Mouse (Mus musculus) limb, embryonic 15.5 days (tissue): Measurements from ENCODE around the gene Rnaset2b. TPM values are rescaled to one million over a fixed set of nuclear protein-coding genes. Genes with fewer than 3 reads are reported as not detected.
"Not testable (repeated sequence)": the region's sequence is repeated elsewhere in the genome, so short reads cannot be mapped to it uniquely, and the experiment has no call there.

ENCODE experiments used
- ATAC-seq: fragments of 200-750 bp; cut with Nextera tagmentation; 2 replicates; pipeline ENCODE4 v1.8.0; 2017; ENCODE audit warnings: low read depth, moderate TSS enrichment; ENCODE audit not compliant: insufficient number of reproducible peaks, low FRiP score, low TSS enrichment
- H3K27ac ChIP-seq: fragments of 300-500 bp; sonication (generic); 2 replicates; pipeline ENCODE4 v1.5.1; 2015; ENCODE audit warnings: moderate library complexity, mild to moderate bottlenecking, inconsistent platforms
- H3K27me3 ChIP-seq: fragments of 300-500 bp; sonication (generic); 2 replicates; pipeline ENCODE4 v1.6.1; 2015; ENCODE audit warnings: inconsistent platforms
- H3K36me3 ChIP-seq: fragments of 300-500 bp; sonication (generic); 2 replicates; pipeline ENCODE4 v1.6.1; 2015; ENCODE audit warnings: inconsistent platforms
- H3K4me1 ChIP-seq: fragments of 300-500 bp; sonication (generic); 2 replicates; pipeline ENCODE4 v1.6.1; 2015; ENCODE audit warnings: inconsistent platforms
- H3K4me2 ChIP-seq: fragments of 300-500 bp; sonication (generic); 2 replicates; pipeline ENCODE4 v1.6.1; 2015; ENCODE audit warnings: mild to moderate bottlenecking, inconsistent platforms
- H3K4me3 ChIP-seq: fragments of 300-500 bp; sonication (generic); 2 replicates; pipeline ENCODE4 v1.5.1; 2015; ENCODE audit warnings: mild to moderate bottlenecking, inconsistent platforms
- H3K9ac ChIP-seq: fragments of 300-500 bp; sonication (generic); 2 replicates; pipeline ENCODE4 v1.6.1; 2015; ENCODE audit warnings: inconsistent platforms
- H3K9me3 ChIP-seq: fragments of 300-500 bp; sonication (generic); 2 replicates; pipeline ENCODE4 v1.6.1; 2016; ENCODE audit warnings: inconsistent platforms
- WGBS: fragments of 180-500 bp; shearing (Covaris S2); methylation state at CpG from one replicate; pipeline ENCODE4 v1.1.7; 2015; 5-methylcytosine and 5-hydroxymethylcytosine counted together
- polyA plus RNA-seq: library from polyadenylated mRNA; unstranded; fragments of >200 nt; fragmentation: Nextera tagmentation; extraction: Ambion mirVana; gene quantifications from 2 replicates; pipeline ENCODE4 v1.2.1, GENCODE M21; 2015

Gene Rnaset2b
- polyA plus RNA-seq = 171 and 190 TPM in 2 replicates

GRCm38 (mm10) chr17:6970334-6970733 is at the start of gene Rnaset2b:
Gene Rnaset2b (plus strand): TSS chr17:6970634.
- H3K27ac ChIP-seq, H3K27me3 ChIP-seq, H3K9me3 ChIP-seq, H3K4me1 ChIP-seq, H3K4me2 ChIP-seq, H3K36me3 ChIP-seq, ATAC-seq, H3K4me3 ChIP-seq, H3K9ac ChIP-seq: not testable (repeated sequence)
- 100% methylated on average over 1 of the region's 8 CpGs for WGBS

DNA sequence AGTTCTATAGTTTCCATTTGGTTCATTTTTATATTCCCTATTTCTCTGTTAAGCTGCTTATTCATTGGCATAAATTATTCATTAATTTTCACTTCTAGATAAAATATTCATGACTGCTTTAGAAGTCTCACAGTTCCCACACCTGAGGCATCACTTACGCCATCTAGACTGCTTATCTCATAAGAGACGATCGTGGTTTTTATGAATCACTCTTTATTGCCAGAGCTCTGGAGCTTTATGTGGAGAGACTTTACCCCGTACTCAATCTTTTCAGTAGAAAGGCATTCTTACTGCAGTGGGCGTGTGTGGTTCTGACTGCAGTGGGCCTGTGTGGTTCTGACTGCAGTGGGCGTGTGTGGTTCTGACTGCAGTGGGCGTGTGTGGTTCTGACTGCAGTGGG is 38.8 kb upstream of the Rnaset2b start:
- not testable (repeated sequence) for H3K9me3 ChIP-seq, H3K9ac ChIP-seq, H3K4me1 ChIP-seq, H3K27me3 ChIP-seq, H3K4me3 ChIP-seq, ATAC-seq, H3K36me3 ChIP-seq, H3K4me2 ChIP-seq, H3K27ac ChIP-seq
- 91% methylated on average over 7 of the region's 7 CpGs for WGBS

- not testable (repeated sequence) for H3K4me2 ChIP-seq, H3K36me3 ChIP-seq, H3K9ac ChIP-seq, H3K27ac ChIP-seq, H3K9me3 ChIP-seq, H3K4me1 ChIP-seq, H3K4me3 ChIP-seq, ATAC-seq, H3K27me3 ChIP-seq
- WGBS = no CpG with 5 or more reads among the region's 4 CpGs
Observed at GRCm38 (mm10) chr17:6942560-6942959, 27.9 kb upstream of the Rnaset2b start.

DNA sequence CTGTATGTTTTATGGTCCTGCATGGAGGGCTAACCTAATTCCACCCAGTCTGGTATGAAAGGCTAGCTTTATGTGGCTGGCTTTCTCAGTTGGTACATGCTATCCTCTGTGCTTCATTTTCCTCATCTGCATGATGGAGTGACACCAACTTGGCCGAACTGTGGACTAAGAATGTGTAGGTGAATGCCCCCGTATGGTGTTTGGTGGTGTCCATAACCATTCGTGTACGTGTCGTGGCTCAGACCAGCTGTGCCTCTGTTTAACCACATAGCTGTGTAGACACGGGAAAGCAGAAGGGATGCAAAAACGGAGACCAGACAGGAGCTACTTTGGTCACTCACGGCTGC is 22.8 kb upstream of the Rnaset2b start:
- not testable (repeated sequence) for H3K27me3 ChIP-seq, H3K36me3 ChIP-seq, H3K9me3 ChIP-seq, H3K4me1 ChIP-seq, H3K9ac ChIP-seq, ATAC-seq, H3K27ac ChIP-seq
- H3K4me3 ChIP-seq = peak overlapping the region; percentile 57
- no CpG with 5 or more reads among the region's 8 CpGs for WGBS
- peak overlapping the region; percentile 53 for H3K4me2 ChIP-seq

DNA sequence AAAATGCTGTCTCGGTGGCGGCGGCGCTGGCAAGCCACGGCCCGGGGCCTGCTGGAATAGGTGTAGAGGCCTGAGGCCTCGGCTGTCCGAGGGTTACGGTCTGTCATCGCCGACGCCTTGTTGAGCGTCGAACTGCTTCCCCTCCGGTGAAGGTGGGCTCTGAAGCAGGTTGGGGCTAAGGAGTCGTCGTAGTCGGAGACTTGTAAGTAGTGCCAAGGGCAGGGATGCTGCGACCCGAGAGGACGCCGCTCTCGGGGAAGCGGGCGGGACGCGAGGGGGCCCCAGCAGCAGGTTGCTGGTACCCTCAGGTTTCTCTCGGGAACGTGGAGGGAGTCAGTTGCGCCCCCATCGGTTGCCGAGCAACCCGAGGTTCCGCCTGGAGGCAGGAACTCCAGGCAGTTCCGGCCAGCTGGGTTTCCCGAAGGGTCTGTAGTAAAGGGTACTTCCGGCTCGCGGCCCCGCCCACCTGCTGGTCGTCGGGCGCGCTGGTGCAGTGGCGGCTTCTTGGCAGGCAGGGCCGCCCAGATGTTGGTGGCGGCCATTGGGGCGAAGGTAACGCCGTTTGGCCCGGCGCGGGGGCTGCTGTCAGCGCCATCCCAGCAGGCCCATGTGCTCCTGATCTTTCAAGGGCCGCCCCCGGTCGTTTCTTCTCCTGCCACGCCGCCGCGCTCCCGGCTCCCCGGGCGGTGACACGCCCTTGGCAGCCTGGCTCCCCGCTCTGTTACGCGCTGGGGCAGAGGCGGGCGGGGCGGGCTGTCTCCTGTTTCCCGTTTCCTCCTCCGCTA is 22.3 kb upstream of the Rnaset2b start, which contains the start of gene Rsph3b:
Rsph3b (minus strand) TSS at position 699 of the 785 bp plus-strand sequence.
- H3K4me2 ChIP-seq = peak within 1 kb of the TSS; percentile 53
- peak within 1 kb of the TSS; percentile 93 for H3K27ac ChIP-seq
- not testable (repeated sequence) for H3K9me3 ChIP-seq, H3K36me3 ChIP-seq, H3K4me1 ChIP-seq, H3K27me3 ChIP-seq
- WGBS = 1% methylated on average over 72 of the region's 73 CpGs
- H3K4me3 ChIP-seq = peak within 1 kb of the TSS; percentile 57
- peak; percentile 96 for ATAC-seq
- peak within 1 kb of the TSS; percentile 39 for H3K9ac ChIP-seq

- H3K36me3 ChIP-seq, H3K27me3 ChIP-seq, ATAC-seq, H3K4me1 ChIP-seq, H3K9me3 ChIP-seq: not testable (repeated sequence)
- H3K4me2 ChIP-seq = peak overlapping the region; percentile 53
- H3K9ac ChIP-seq = peak overlapping the region; percentile 39; the same call in 1 of the 2 replicates
- peak overlapping the region; percentile 57 for H3K4me3 ChIP-seq
- WGBS = 3% methylated on average over 9 of the region's 9 CpGs
- H3K27ac ChIP-seq = peak overlapping the region; percentile 93
Observed at GRCm38 (mm10) chr17:6948769-6949228, 21.6 kb upstream of the Rnaset2b start.

DNA sequence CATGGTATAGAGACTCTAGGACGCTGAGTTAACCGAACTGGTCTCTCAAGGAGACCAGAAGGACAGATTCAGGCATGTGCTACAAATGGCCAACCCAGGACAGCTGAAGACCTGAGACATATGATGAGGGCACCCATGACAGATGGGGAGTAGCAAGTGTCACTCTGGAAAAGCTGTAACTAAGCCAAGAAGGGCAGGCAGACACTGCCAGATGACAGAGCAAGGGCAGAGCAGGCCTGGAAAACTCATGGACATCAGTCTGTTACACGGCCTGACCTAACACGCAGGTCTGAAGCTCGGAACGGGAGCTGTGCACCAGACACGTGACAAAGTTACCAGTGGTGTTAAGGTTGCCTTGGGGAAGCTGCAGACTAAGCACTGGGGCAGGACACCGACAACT is 11.6 kb upstream of the Rnaset2b start:
- ATAC-seq, H3K36me3 ChIP-seq, H3K4me3 ChIP-seq, H3K27me3 ChIP-seq, H3K4me1 ChIP-seq, H3K9ac ChIP-seq, H3K9me3 ChIP-seq, H3K4me2 ChIP-seq, H3K27ac ChIP-seq: not testable (repeated sequence)
- WGBS = 79% methylated on average over 6 of the region's 8 CpGs

DNA sequence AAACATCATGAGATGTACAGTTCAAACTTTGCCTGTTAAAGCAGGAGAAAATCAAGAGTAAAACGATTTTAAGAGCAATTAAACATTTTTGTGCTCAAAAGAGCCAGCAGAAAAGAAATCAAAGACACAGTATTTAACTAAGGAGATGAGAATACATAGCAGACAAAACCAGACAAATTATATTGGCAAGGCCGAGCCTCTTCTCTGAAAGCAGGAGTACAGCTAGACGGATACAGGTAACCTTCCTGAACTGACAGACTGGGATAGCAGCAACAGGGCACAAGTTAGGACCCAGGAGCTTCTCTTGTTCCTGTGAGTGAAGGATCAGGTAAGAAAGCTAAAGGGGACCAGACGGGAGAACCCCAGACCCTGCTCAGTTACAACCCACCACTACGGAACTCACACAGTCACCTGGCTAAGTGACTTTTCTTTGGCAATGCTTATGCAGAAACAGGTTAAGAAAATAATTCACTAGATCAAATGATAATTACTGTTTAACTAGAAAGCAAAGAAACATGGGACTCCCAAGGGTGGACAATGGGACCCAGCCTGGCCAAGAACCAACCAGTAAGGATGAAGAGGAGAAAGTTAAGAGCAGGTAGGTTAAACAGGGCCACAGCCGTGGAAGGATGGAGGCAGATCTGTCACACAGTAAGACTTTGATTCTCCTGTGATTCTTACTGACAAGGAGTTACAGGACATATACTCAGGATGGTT is 10.7 kb upstream of the Rnaset2b start:
- Histone ChIP-seq H3K4me3 (peak overlapping the region; percentile 49), H3K4me2 (peak overlapping the region; percentile 36)
- H3K4me1 ChIP-seq, ATAC-seq, H3K9ac ChIP-seq, H3K36me3 ChIP-seq, H3K9me3 ChIP-seq, H3K27ac ChIP-seq, H3K27me3 ChIP-seq: not testable (repeated sequence)
- WGBS = 61% methylated on average over 5 of the region's 6 CpGs

- not testable (repeated sequence) for H3K9me3 ChIP-seq, ATAC-seq, H3K36me3 ChIP-seq, H3K27ac ChIP-seq, H3K4me1 ChIP-seq, H3K27me3 ChIP-seq, H3K9ac ChIP-seq
- WGBS = under 1% methylated on average over 12 of the region's 12 CpGs
- Histone ChIP-seq H3K4me3 (peak overlapping the region; percentile 49), H3K4me2 (peak overlapping the region; percentile 36)
Observed at GRCm38 (mm10) chr17:6960349-6960748, 10.1 kb upstream of the Rnaset2b start.

DNA sequence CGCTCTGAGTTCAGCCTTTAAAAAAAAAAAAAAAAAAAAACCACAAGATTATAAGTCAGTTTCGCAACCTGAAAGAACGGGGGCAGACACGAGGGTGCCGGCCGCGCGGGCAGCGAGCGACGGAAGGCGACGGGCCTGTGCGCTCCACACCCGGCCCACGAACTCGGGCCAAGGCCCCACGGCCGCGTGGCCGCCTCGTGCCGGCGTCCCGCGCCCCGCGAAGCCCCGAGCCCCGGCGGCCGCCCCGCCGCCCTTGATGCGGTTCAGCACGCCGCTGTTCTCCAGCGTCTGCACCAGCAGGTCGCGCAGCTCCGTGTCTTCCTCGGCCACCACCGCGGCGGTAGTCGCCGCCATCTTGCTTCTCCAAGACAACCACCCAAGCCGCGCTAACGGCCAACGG is 9.7 kb upstream of the Rnaset2b start, which contains the start of gene Tagap1:
Tagap1 (minus strand) TSS at position 381 of the 400 bp plus-strand sequence.
- Histone ChIP-seq H3K9ac (0 out of 2 replicates have a peak within 1 kb of the TSS, but pooled peaks have one; percentile 31), H3K4me3 (peak within 1 kb of the TSS; percentile 49), H3K27ac (0 out of 2 replicates have a peak within 1 kb of the TSS, but pooled peaks have one; percentile 65), H3K4me2 (peak within 1 kb of the TSS; percentile 40)
- under 1% methylated on average over 30 of the region's 51 CpGs for WGBS
- not testable (repeated sequence) for H3K27me3 ChIP-seq, H3K9me3 ChIP-seq, ATAC-seq, H3K36me3 ChIP-seq, H3K4me1 ChIP-seq

DNA sequence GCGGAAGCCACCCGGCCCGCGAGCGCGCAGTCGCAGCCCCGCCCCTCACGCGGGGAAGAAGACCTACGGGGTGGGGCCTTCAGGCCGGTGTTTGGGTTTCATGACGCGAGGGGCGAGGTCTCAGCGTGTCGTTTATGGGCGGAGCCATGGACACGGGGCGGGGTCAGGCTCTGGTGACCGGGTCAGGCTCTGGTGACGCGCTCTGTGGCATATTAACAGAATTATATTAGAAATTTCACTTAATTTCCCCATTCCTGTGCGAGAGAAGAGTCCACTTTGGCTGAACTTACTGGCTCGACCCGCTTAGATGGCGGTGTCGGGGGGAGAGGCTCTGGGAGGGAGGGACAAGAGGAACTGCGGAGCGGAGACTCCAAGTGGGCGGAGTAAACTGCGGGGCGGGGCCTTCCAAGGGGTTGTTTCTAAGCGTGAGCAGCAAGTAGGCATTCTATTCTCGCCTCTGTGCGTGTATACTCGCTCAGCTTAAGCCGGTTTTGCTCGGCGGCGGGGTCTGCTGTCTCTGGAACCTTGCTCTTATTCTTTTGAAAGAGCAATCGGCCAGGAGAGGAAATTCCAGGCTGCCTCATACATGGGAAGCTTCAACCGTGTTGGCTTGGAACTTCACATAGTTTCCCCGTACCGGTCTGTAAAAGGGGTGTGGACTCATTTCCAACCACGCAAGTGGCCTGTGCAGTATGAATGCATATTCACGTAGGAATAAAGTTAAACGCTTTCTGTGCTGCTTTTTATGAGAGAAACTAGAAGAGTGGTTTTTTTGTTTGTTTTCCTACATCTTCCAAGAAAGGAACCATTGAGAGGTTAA is 9.0 kb upstream of the Rnaset2b start:
- WGBS = under 1% methylated on average over 22 of the region's 48 CpGs
- H3K27ac ChIP-seq, H3K36me3 ChIP-seq, H3K9me3 ChIP-seq, H3K27me3 ChIP-seq, H3K9ac ChIP-seq, H3K4me1 ChIP-seq: not testable (repeated sequence)
- H3K4me3 ChIP-seq = peak overlapping the region; percentile 49
- ATAC-seq = peak; percentile 96
- peak overlapping the region; percentile 40 for H3K4me2 ChIP-seq
